Mouse (Mus musculus) cerebellum, adult 9-11 months (tissue): ENCODE measurements around the gene Serpina12.

Source experiments
- DNase-seq: peaks from one replicate; pipeline ENCODE4 v3.0.0; 2022

Serpina12 gene

GRCm38 (mm10) chr12:104002569-104003237 is 41.5 kb downstream of the Serpina12 start:
- DNase-seq = no peak

DNA sequence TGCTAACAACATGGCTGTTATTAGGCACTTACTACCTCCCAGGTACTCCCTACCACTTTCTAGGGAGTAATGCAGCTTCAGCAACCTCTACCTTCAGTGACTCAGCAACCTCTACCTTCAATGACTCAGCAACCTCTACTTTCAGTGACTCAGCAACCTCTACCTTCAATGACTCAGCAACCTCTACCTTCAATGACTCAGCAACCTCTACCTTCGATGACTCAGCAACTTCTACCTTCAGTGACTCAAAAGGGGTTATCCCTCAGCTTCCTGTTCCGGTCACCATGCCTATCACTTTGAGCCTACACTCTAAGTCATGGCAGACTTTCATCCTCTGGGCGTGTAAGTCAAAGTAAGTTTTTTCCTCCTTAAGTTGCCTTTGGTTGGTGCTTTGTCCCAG is 43.6 kb downstream of the Serpina12 start:
- no peak for DNase-seq

GRCm38 (mm10) chr12:103999611-104000010 is 44.6 kb downstream of the Serpina12 start:
- DNase-seq = no peak

GRCm38 (mm10) chr12:103996513-103996912 is 47.7 kb downstream of the Serpina12 start:
- no peak for DNase-seq

DNA sequence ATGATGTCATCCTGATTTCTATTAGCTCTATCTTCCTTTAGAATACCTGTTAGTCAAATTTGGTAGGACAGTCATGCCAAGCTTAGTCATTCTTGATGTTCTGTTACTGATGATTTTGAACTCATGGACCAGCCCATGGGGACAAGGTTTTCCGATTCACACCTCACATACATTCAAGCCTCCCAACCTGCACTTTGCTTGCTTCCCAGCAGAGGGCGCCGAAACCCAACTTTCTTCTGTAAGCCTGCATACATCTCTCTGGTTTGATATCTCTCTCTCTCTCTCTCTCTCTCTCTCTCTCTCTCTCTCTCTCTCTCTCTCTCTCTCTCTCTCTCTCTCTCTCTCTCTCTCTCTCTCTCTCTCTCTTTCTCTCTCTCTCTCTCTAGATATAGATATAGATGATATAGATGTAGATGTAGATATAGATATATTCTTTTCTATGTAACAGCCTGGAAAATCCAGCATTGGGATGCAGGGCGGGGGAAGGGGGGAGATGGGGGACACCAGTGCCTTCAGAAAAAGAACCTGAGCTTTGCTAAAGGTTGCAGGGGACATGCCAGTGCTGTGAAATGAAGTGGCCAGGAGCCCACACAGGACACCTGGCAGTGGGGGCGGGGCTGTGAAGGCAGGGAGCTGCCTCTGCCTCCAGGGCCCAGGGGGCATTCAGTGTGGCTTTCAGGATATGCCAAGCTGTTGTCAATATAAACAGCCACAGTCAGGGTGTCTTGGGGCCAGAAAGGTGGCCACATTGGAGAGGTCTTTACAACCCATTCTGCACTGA is 48.8 kb downstream of the Serpina12 start:
- DNase-seq = peak; percentile 44

DNA sequence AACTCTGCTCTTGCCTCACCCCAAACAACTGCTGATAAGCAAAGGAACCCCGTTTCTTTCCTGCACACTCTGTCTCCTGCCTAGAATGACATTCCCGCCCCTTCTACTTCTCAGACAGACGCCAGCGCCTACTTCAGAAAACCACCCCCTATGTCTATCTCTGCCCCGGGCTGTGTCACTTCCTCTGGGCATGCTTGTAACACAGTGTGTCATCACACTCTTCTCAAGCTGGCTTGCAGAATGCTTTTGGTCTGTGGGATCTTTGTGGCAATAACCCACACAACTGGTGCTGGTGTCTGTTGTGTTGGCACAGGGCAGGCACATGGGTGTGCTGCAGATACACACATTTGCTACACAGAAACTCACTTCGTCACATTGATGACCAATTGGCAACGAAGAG is 51.3 kb downstream of the Serpina12 start:
- no peak for DNase-seq

- DNase-seq = no peak
These were observed 54.4 kb downstream of the Serpina12 start, which contains the start of gene Serpina11 for GRCm38 (mm10) chr12:103989857-103990256. Serpina11 (minus strand) TSS chr12:103989957.

DNA sequence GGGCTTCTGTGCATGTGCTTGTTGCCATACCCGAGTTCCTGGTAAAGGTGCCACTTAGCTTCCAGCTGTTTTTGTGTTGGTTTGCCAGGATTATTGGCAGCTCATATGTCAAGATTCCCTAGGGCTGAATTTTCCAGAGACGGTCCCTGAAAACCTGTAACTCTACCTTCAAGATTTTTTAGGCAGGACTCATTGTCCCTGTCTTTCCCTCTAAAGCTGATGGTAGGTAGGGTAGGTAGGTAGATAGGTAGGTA is 54.8 kb downstream of the Serpina12 start:
- no peak for DNase-seq

DNA sequence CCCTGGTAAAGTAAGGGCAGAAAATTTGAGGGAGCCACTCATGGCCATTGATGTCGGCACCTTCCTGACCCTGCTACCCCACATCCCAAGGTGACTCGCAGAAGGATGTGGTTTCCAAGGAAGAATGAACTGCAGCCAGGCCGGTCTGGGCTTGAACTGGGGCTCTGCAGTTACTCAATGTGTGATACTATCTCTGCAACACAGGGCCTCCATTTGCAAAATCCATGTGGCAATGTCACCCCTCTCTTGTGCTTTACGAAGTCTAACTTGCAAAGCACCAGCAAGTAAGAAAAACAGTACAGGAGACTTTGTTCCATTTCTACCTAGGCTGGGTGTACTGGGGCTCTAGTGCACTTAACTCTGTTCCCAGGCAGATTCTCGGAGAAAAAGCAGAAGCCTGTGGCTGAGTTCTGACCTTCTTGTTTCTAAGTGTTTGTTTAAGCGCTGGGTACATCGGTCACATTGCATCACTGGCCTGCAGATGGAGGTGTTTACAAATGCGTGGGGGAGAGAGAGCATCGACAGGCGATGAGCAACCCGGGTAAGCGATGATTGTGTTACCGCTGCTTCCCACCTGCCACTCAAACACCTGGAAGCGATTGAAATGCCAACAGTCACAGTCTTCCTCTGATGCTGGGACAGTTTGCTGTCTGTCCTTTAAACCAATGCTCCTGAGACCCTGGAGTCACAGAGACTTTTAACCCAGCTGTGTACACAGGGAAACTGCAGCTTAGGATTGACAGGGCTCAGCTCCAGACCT is 55.3 kb downstream of the Serpina12 start:
- no peak for DNase-seq

DNA sequence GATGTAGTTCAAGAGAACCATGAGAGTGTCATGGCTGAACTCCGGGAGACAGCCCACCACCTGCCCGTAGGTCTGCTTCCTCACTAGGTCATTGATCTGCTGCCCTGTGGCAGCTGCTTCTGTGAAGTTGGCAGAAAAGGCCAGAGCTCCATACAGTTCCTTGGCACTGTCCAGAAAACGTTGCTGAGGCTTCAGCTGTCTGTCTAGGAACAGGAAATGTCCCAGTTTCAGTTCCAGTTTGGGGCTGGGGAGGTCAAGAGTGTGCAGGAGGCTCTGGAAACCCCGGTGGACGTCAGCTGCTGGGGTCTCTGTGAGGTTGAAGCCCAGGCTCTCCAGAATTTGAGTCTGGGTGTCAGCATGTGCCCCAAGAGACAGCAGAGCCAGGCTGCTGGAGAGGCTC is 58.4 kb downstream of the Serpina12 start:
- no peak for DNase-seq

DNA sequence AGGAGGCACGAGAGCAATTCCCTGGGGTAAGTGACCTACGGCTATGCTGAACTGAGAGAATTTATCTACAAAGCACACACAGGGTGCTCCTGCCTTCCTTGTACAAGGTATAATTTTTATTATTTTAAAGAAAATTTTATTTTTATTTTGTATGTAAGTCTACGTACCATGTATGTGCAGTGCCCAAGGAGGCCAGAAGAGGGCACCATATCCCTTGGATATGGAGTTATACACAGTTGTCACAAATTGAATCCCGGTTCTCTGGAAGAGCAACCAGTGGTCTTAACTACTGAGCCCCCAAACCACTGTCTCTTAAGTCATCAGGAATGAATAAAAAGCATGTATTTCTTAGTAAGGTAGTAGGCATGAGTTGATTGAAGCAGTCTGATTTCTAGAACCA is 59.3 kb downstream of the Serpina12 start:
- no peak for DNase-seq

- no peak for DNase-seq
These were observed 62.4 kb downstream of the Serpina12 start for GRCm38 (mm10) chr12:103981646-103982360.
